Mouse (Mus musculus): Measurements from ENCODE around the gene Cbfa2t3. TPM values are rescaled to one million over a fixed set of nuclear protein-coding genes. Genes with fewer than 3 reads are reported as not detected.

Cbfa2t3 gene
- polyA plus RNA-seq, 1 experiment from 2014 or later: 4.8 TPM

- Histone ChIP-seq H3K4me3 (ENCODE audit: low read length) (no peak overlapping the region), H3K36me3 (ENCODE audit: control insufficient read depth, insufficient read depth) (no peaks in the 10 kb centered on the region), H3K4me1 (ENCODE audit: control insufficient read depth, insufficient read depth, low read length) (peaks cover 42% of the 10 kb centered on the region), H3K9me3 (replicated peaks; ENCODE audit: control insufficient read depth, low read length) (no peaks in the 10 kb centered on the region), H3K27ac (ENCODE audit: low read length) (peak overlapping the region; percentile 34; the same call in 1 of the 2 replicates), H3K27me3 (ENCODE audit: control insufficient read depth, insufficient read depth, low read length) (no peaks in the 10 kb centered on the region), H3K9ac (ENCODE audit: low read length) (no peak overlapping the region), H3K4me2 (ENCODE audit: low read depth, low read length) (no peak overlapping the region)
- WGBS: 67% methylated on average over 10 of the region's 10 CpGs
- no peak for ATAC-seq (replicated peaks; ENCODE audit: extremely low read depth, insufficient read depth, low FRiP score)
Observed at GRCm38 (mm10) chr8:122658149-122658806, 40.6 kb downstream of the Cbfa2t3 start.

GRCm38 (mm10) chr8:122656056-122656999 is 42.6 kb downstream of the Cbfa2t3 start:
- no peaks in the 10 kb centered on the region for H3K27me3 ChIP-seq (ENCODE audit: control insufficient read depth, insufficient read depth, low read length)
- H3K4me2 ChIP-seq (ENCODE audit: low read depth, low read length): no peak overlapping the region
- ATAC-seq (replicated peaks; ENCODE audit: extremely low read depth, insufficient read depth, low FRiP score): peak; percentile 70
- no peak overlapping the region for H3K27ac ChIP-seq (ENCODE audit: low read length)
- H3K4me1 ChIP-seq (ENCODE audit: control insufficient read depth, insufficient read depth, low read length): peaks cover 36% of the 10 kb centered on the region
- 43% methylated on average over 13 of the region's 13 CpGs for WGBS
- no peaks in the 10 kb centered on the region for H3K9me3 ChIP-seq (replicated peaks; ENCODE audit: control insufficient read depth, low read length)
- no peak overlapping the region for H3K4me3 ChIP-seq (ENCODE audit: low read length)
- no peaks in the 10 kb centered on the region for H3K36me3 ChIP-seq (ENCODE audit: control insufficient read depth, insufficient read depth)
- H3K9ac ChIP-seq (ENCODE audit: low read length): no peak overlapping the region

GRCm38 (mm10) chr8:122654768-122655167 is 44.1 kb downstream of the Cbfa2t3 start:
- H3K36me3 ChIP-seq (ENCODE audit: control insufficient read depth, insufficient read depth): no peaks in the 10 kb centered on the region
- no peak overlapping the region for H3K9ac ChIP-seq (ENCODE audit: low read length)
- no peak overlapping the region for H3K27ac ChIP-seq (ENCODE audit: low read length)
- no peak overlapping the region for H3K4me2 ChIP-seq (ENCODE audit: low read depth, low read length)
- H3K4me3 ChIP-seq (ENCODE audit: low read length): no peak overlapping the region
- H3K4me1 ChIP-seq (ENCODE audit: control insufficient read depth, insufficient read depth, low read length): peaks cover 30% of the 10 kb centered on the region
- WGBS: 53% methylated on average over 7 of the region's 7 CpGs
- ATAC-seq (replicated peaks; ENCODE audit: extremely low read depth, insufficient read depth, low FRiP score): no peak; the same call in 1 of the 2 replicates
- no peaks in the 10 kb centered on the region for H3K9me3 ChIP-seq (replicated peaks; ENCODE audit: control insufficient read depth, low read length)
- no peaks in the 10 kb centered on the region for H3K27me3 ChIP-seq (ENCODE audit: control insufficient read depth, insufficient read depth, low read length)

- H3K27me3 ChIP-seq (ENCODE audit: control insufficient read depth, insufficient read depth, low read length): no peaks in the 10 kb centered on the region
- H3K4me3 ChIP-seq (ENCODE audit: low read length): no peak overlapping the region
- no peak overlapping the region for H3K27ac ChIP-seq (ENCODE audit: low read length)
- no peaks in the 10 kb centered on the region for H3K9me3 ChIP-seq (replicated peaks; ENCODE audit: control insufficient read depth, low read length)
- WGBS: 54% methylated on average over 6 of the region's 6 CpGs
- no peaks in the 10 kb centered on the region for H3K36me3 ChIP-seq (ENCODE audit: control insufficient read depth, insufficient read depth)
- H3K9ac ChIP-seq (ENCODE audit: low read length): no peak overlapping the region
- H3K4me1 ChIP-seq (ENCODE audit: control insufficient read depth, insufficient read depth, low read length): peaks cover 28% of the 10 kb centered on the region
- H3K4me2 ChIP-seq (ENCODE audit: low read depth, low read length): no peak overlapping the region
- no peak for ATAC-seq (replicated peaks; ENCODE audit: extremely low read depth, insufficient read depth, low FRiP score)
Observed at GRCm38 (mm10) chr8:122652643-122653042, 46.3 kb downstream of the Cbfa2t3 start.

GRCm38 (mm10) chr8:122651326-122651921 is 47.5 kb downstream of the Cbfa2t3 start:
- H3K4me3 ChIP-seq (ENCODE audit: low read length): no peak overlapping the region
- H3K4me1 ChIP-seq (ENCODE audit: control insufficient read depth, insufficient read depth, low read length): peaks cover 30% of the 10 kb centered on the region
- H3K27ac ChIP-seq (ENCODE audit: low read length): no peak overlapping the region
- H3K4me2 ChIP-seq (ENCODE audit: low read depth, low read length): no peak overlapping the region
- 60% methylated on average over 16 of the region's 16 CpGs for WGBS
- no peak for ATAC-seq (replicated peaks; ENCODE audit: extremely low read depth, insufficient read depth, low FRiP score)
- H3K27me3 ChIP-seq (ENCODE audit: control insufficient read depth, insufficient read depth, low read length): no peaks in the 10 kb centered on the region
- no peak overlapping the region for H3K9ac ChIP-seq (ENCODE audit: low read length)
- no peaks in the 10 kb centered on the region for H3K9me3 ChIP-seq (replicated peaks; ENCODE audit: control insufficient read depth, low read length)
- no peaks in the 10 kb centered on the region for H3K36me3 ChIP-seq (ENCODE audit: control insufficient read depth, insufficient read depth)

GRCm38 (mm10) chr8:122648192-122648970 is 50.5 kb downstream of the Cbfa2t3 start:
- H3K36me3 ChIP-seq (ENCODE audit: control insufficient read depth, insufficient read depth): no peaks in the 10 kb centered on the region
- H3K9me3 ChIP-seq (replicated peaks; ENCODE audit: control insufficient read depth, low read length): no peaks in the 10 kb centered on the region
- H3K27ac ChIP-seq (ENCODE audit: low read length): no peak overlapping the region
- no peak for ATAC-seq (replicated peaks; ENCODE audit: extremely low read depth, insufficient read depth, low FRiP score)
- no peak overlapping the region for H3K9ac ChIP-seq (ENCODE audit: low read length)
- peaks cover 13% of the 10 kb centered on the region for H3K4me1 ChIP-seq (ENCODE audit: control insufficient read depth, insufficient read depth, low read length)
- H3K4me2 ChIP-seq (ENCODE audit: low read depth, low read length): no peak overlapping the region
- H3K27me3 ChIP-seq (ENCODE audit: control insufficient read depth, insufficient read depth, low read length): no peaks in the 10 kb centered on the region
- 76% methylated on average over 15 of the region's 15 CpGs for WGBS
- H3K4me3 ChIP-seq (ENCODE audit: low read length): no peak overlapping the region

- 0 out of 2 replicates have a peak overlapping the region, but pooled peaks have one; percentile 6 for H3K4me2 ChIP-seq (ENCODE audit: low read depth, low read length)
- H3K4me3 ChIP-seq (ENCODE audit: low read length): no peak overlapping the region
- no peak for ATAC-seq (replicated peaks; ENCODE audit: extremely low read depth, insufficient read depth, low FRiP score)
- peaks cover 16% of the 10 kb centered on the region for H3K4me1 ChIP-seq (ENCODE audit: control insufficient read depth, insufficient read depth, low read length)
- no peak overlapping the region for H3K9ac ChIP-seq (ENCODE audit: low read length)
- 41% methylated on average over 16 of the region's 16 CpGs for WGBS
- no peak overlapping the region for H3K27ac ChIP-seq (ENCODE audit: low read length)
- no peaks in the 10 kb centered on the region for H3K27me3 ChIP-seq (ENCODE audit: control insufficient read depth, insufficient read depth, low read length)
- H3K36me3 ChIP-seq (ENCODE audit: control insufficient read depth, insufficient read depth): no peaks in the 10 kb centered on the region
- H3K9me3 ChIP-seq (replicated peaks; ENCODE audit: control insufficient read depth, low read length): no peaks in the 10 kb centered on the region
Observed at GRCm38 (mm10) chr8:122646337-122646736, 52.6 kb downstream of the Cbfa2t3 start.

GRCm38 (mm10) chr8:122644175-122644954 is 54.5 kb downstream of the Cbfa2t3 start:
- Histone ChIP-seq H3K9ac (ENCODE audit: low read length) (no peak overlapping the region), H3K9me3 (replicated peaks; ENCODE audit: control insufficient read depth, low read length) (no peaks in the 10 kb centered on the region), H3K4me1 (ENCODE audit: control insufficient read depth, insufficient read depth, low read length) (peaks cover 20% of the 10 kb centered on the region), H3K27me3 (ENCODE audit: control insufficient read depth, insufficient read depth, low read length) (no peaks in the 10 kb centered on the region), H3K4me3 (ENCODE audit: low read length) (no peak overlapping the region), H3K4me2 (ENCODE audit: low read depth, low read length) (no peak overlapping the region), H3K27ac (ENCODE audit: low read length) (no peak overlapping the region), H3K36me3 (ENCODE audit: control insufficient read depth, insufficient read depth) (no peaks in the 10 kb centered on the region)
- no peak for ATAC-seq (replicated peaks; ENCODE audit: extremely low read depth, insufficient read depth, low FRiP score)
- 67% methylated on average over 6 of the region's 6 CpGs for WGBS
